Mouse (Mus musculus): Measurements from ENCODE around the gene Vmn2r94. TPM values are rescaled to one million over a fixed set of nuclear protein-coding genes. Genes with fewer than 3 reads are reported as not detected.

Vmn2r94 gene
- polyA plus RNA-seq (2012; rRNA removed; ENCODE audit: low replicate concordance): not detected in 2 replicates

DNA sequence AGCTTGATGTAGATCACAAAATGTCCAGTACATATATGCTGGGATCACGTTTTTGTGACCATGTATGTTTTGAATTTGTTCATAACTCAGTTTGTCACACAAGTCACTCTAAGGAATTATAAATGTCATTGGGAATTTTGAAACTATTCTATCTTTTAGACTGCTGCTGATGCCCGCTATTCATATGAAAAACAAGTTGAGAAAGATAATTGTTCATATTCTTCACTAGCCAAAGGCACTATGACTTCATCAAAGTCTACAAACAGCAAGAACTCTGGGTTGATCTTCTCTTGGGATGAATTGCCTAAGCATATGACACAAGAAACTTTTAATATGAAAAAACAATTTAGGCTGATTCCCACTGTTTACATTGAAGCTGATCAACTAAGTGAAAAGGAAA, at the start of gene Vmn2r94:
TSS of gene Vmn2r94 (minus strand) at position 101 of the 400 bp plus-strand sequence.

DNA sequence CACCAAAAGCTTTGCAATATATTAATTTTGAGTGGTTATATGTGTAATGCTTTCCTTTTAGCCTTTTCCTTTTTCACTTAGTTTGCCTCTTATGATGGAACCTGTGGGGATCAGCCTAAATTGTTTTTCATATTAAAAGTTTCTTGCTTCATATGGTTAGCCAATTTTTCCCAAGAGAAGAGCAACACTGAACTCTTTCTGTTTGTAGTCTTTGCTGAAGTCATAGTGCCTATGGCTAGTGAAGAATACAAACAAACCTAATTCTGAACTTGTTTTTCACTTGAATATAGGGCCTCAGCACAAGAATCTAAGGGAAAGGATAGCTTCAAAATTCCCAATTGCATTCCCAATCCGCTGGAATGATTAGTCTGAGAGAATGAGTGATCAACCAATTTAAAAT, 20.2 kb upstream of the Vmn2r94 start, which contains the start of gene Vmn2r93:
TSS of gene Vmn2r93 (plus strand) at position 301 of the 400 bp plus-strand sequence.

Other genes with a start within 250 kb of the Vmn2r94 start
- gene Vmn2r124, start 228.3 kb downstream of the Vmn2r94 start, polyA plus RNA-seq (2012; rRNA removed; ENCODE audit: low replicate concordance): not detected in 2 replicates
- not detected in 2 replicates for gene Vmn2r91, start 192.7 kb downstream of the Vmn2r94 start, polyA plus RNA-seq (2012; rRNA removed; ENCODE audit: low replicate concordance)
- not detected in 2 replicates for gene Vmn2r92, start 125.9 kb downstream of the Vmn2r94 start, polyA plus RNA-seq (2012; rRNA removed; ENCODE audit: low replicate concordance)
- gene Vmn2r93, start 20.3 kb upstream of the Vmn2r94 start, polyA plus RNA-seq (2012; rRNA removed; ENCODE audit: low replicate concordance): not detected in 2 replicates
- not detected in 2 replicates for gene Vmn2r95, start 146.3 kb upstream of the Vmn2r94 start, polyA plus RNA-seq (2012; rRNA removed; ENCODE audit: low replicate concordance)